8 mouse cellular contexts compared by ENCODE assay signal in the genomic region with DNA sequence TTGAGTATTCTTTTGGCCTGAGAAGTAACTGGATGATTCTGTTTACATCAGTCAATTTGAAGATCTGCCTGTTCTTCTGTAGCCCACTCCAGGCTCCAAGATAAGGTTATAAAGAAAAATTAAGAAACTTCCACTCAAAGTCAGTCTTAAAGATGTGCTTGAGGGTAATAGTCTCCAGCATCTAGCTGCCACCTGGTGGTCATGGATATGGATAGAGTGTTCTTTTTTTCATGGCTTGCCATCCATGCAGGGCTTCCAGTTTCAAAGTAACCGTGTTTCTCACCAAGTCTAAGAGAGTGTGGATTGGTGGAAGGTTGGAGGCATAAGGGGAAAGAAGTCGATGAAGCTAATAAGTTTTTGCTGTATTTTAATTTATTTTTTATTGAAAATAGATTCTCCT.
DNase-seq lines count a peak whose midpoint lies in the region.

No protein-coding gene starts in this region.

- DNase-seq in cerebellum, adult 8-10 months: peak; percentile 5
- no peak for DNase-seq in cerebellum, adult 9-11 months
- DNase-seq in layer of hippocampus, adult 11-12 months (ENCODE audit: low spot score): peak; percentile 42
- DNase-seq in layer of hippocampus, adult 9-11 months: no peak
- DNase-seq in MEL-GATA-1-ER (ENCODE audit: extremely low read depth, low read depth): peak; percentile 5
- peak; percentile 50 to 57 for DNase-seq in kidney, postnatal 36 days
- DNase-seq in spleen, adult 12 weeks (ENCODE audit: low spot score): no peak
- no peak for DNase-seq in ovary, adult 18-20 months (ENCODE audit: low spot score)

Comparison
In these comparisons a context has a peak if more than half of its experiments do, and no peak if none do; other contexts are left out.
1. DNase-seq: peak in cerebellum, adult 8-10 months (single experiment), layer of hippocampus, adult 11-12 months (single experiment), MEL-GATA-1-ER (single experiment) and kidney, postnatal 36 days (2 of 2); none in cerebellum, adult 9-11 months (single experiment), layer of hippocampus, adult 9-11 months (single experiment), spleen, adult 12 weeks (single experiment) and ovary, adult 18-20 months (single experiment).